Mouse (Mus musculus) heart, adult 2 months (tissue): Measurements from ENCODE around the gene Iqschfp.

Source experiments
- CTCF ChIP-seq: fragments of 200-600 bp; IDR thresholded peaks from 2 replicates; pipeline ENCODE4 v1.8.1; 2022; ENCODE audit warnings: antibody characterized with exemption, mild to moderate bottlenecking, moderate library complexity
- POLR2A ChIP-seq: fragments of 200-500 bp; IDR thresholded peaks from 2 replicates; pipeline ENCODE4 v1.6.1; 2011; ENCODE audit warnings: mild to moderate bottlenecking, low read depth, low read length, control low read depth; ENCODE audit not compliant: insufficient read depth

GRCm38 (mm10) chr3:68428081-68428480 lies 536.0 kb downstream of the Iqschfp start:
- TF ChIP-seq POLR2A (no peak), CTCF (no peak)
